Mouse (Mus musculus): ENCODE measurements around the gene Tmem53. TPM values are rescaled to one million over a fixed set of nuclear protein-coding genes. Genes with fewer than 3 reads are reported as not detected.
A peak's percentile ranks its signal among the peaks of the same experiment; 100 is the strongest.

Gene Tmem53
- polyA plus RNA-seq, 1 experiment from 2014 or later, result 6.3 TPM

DNA sequence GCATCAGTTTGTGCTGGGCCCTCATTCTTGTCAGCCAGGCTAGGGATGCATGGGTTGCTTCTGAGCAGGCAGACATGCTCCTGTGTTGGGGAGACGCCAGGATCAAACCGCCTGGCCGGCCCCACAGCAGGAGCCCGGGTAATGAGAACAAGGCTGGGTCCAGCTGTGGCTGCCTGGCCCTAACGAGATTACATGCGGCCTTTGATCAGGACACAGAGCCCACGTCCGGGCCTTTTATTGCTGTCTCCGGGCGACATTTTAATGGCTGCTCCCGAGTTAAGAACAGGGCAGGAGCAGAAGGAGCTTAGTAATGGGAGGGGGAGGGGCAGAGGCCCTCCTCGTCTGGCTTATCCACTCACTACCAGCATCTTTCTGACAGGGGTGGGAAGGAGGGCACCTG lies 20.7 kb downstream of the Tmem53 start:
- no peak overlapping the region for H3K9ac ChIP-seq (replicated peaks)
- peaks cover 10% of the 10 kb centered on the region; the same call in 1 of the 2 replicates for H3K27me3 ChIP-seq (replicated peaks)
- no peak for ATAC-seq (ENCODE audit: low FRiP score)
- no peaks in the 10 kb centered on the region for H3K9me3 ChIP-seq (replicated peaks)
- H3K36me3 ChIP-seq, result peaks cover 44% of the 10 kb centered on the region
- H3K4me3 ChIP-seq (replicated peaks), result no peak overlapping the region
- 4% methylated on average over 12 of the region's 12 CpGs for WGBS
- no peak overlapping the region for H3K27ac ChIP-seq (replicated peaks)
- no peak overlapping the region for H3K4me2 ChIP-seq
- H3K4me1 ChIP-seq, result peaks cover 18% of the 10 kb centered on the region

DNA sequence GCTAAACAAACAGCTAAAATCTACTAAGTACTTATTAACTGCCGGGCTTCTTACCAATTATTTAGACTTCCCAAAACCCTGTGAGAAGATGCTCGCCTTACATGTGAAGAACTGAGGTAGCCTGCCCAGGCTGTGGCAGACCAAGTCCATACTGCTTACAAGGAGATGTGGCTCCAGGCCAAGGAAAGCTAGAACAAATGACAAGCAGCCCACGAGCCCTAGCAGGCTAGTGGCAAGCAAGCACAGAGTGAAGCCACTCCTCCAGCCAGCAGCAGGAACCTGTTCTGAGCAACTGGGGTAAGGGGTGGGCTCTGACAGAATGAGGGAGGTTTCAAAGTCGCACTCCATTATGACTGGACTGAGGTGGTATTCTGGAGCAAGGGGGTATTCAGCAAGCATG lies 23.0 kb downstream of the Tmem53 start:
- WGBS, result 93% methylated on average over 4 of the region's 4 CpGs
- Histone ChIP-seq H3K9me3 (replicated peaks) (no peaks in the 10 kb centered on the region), H3K4me1 (peaks cover 39% of the 10 kb centered on the region), H3K9ac (replicated peaks) (no peak overlapping the region), H3K4me3 (replicated peaks) (no peak overlapping the region), H3K27me3 (replicated peaks) (0 out of 2 replicates have a peak, but pooled peaks cover 4% of the 10 kb centered on the region), H3K27ac (replicated peaks) (no peak overlapping the region), H3K4me2 (no peak overlapping the region), H3K36me3 (peaks cover 44% of the 10 kb centered on the region)
- no peak for ATAC-seq (ENCODE audit: low FRiP score)

DNA sequence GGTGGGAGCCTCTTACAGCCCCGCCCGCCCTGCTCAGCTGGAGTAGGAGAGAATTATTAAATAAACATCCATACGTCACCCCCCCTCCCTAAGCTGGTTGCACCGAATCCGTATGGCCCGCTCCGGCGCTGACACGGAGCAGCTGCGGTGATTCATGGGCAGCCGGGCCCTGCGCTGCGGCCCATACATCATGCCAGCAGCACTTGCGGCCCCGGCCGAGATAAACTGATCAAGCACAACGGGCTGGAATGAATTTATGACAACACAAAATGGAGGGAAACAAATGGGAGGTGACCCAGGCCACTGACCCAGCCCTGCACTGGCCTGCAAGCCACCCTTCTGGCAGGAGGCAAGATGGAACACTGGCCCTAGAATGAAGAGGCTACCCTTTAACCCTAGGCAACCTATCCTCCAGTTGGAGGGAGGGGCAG lies 24.5 kb downstream of the Tmem53 start:
- H3K4me2 ChIP-seq, result no peak overlapping the region
- no peaks in the 10 kb centered on the region for H3K27me3 ChIP-seq (replicated peaks)
- H3K27ac ChIP-seq (replicated peaks), result no peak overlapping the region
- H3K36me3 ChIP-seq, result peaks cover 44% of the 10 kb centered on the region
- H3K9me3 ChIP-seq (replicated peaks), result no peaks in the 10 kb centered on the region
- WGBS, result 47% methylated on average over 17 of the region's 17 CpGs
- no peak overlapping the region for H3K9ac ChIP-seq (replicated peaks)
- peaks cover 55% of the 10 kb centered on the region for H3K4me1 ChIP-seq
- H3K4me3 ChIP-seq (replicated peaks), result no peak overlapping the region
- 0 out of 2 replicates have a peak, but pooled peaks have one; percentile 30 for ATAC-seq (ENCODE audit: low FRiP score)

DNA sequence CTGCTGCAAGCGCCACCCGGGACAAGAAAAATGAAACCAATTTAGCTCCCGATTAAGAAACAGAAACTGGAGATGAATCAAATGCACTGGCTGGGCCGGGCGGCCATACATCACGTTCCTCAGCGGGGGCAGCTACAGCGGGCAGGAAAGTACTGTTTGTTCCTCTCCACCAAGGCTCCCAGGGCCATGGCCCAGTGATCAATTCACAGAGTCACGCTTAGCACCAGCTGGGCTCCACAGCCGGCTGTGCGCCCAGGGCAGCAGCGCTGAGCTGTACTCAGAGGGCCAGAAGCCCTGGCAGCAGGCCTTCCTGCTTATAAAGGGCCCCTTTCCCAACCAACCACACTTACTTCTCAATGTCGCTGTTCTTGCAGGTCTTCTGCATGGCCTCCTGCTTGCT lies 25.3 kb downstream of the Tmem53 start:
- H3K9ac ChIP-seq (replicated peaks), result no peak overlapping the region
- no peak for ATAC-seq (ENCODE audit: low FRiP score)
- no peak overlapping the region for H3K4me3 ChIP-seq (replicated peaks)
- WGBS, result 58% methylated on average over 13 of the region's 13 CpGs
- no peak overlapping the region for H3K4me2 ChIP-seq
- peaks cover 37% of the 10 kb centered on the region for H3K36me3 ChIP-seq
- H3K9me3 ChIP-seq (replicated peaks), result no peaks in the 10 kb centered on the region
- no peak overlapping the region for H3K27ac ChIP-seq (replicated peaks)
- no peaks in the 10 kb centered on the region for H3K27me3 ChIP-seq (replicated peaks)
- H3K4me1 ChIP-seq, result peaks cover 62% of the 10 kb centered on the region

DNA sequence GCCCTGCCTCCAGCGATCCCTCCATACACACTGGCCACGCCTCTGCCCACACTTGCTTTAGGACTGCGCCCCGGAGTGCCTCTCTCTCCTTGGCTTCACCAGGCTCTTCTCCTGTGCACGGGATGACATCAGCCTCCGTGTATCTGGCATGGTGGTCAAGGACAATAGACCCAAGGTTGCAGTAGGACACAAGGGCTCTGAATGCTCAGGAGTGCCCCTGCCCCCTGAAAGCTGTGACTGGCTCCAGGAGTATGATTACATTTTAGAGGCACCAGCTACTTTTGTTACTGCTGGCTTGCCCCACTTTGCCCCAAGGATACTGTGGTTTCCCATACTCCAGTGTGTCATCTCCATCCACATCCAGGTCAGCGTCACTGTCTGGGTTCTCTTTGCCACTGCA lies 25.9 kb downstream of the Tmem53 start:
- H3K36me3 ChIP-seq, result peaks cover 33% of the 10 kb centered on the region
- H3K9me3 ChIP-seq (replicated peaks), result no peaks in the 10 kb centered on the region
- ATAC-seq (ENCODE audit: low FRiP score), result no peak
- H3K4me1 ChIP-seq, result peaks cover 60% of the 10 kb centered on the region
- no peak overlapping the region for H3K9ac ChIP-seq (replicated peaks)
- H3K4me3 ChIP-seq (replicated peaks), result no peak overlapping the region
- H3K27me3 ChIP-seq (replicated peaks), result no peaks in the 10 kb centered on the region
- H3K27ac ChIP-seq (replicated peaks), result no peak overlapping the region
- H3K4me2 ChIP-seq, result no peak overlapping the region
- WGBS, result 93% methylated on average over 7 of the region's 7 CpGs

DNA sequence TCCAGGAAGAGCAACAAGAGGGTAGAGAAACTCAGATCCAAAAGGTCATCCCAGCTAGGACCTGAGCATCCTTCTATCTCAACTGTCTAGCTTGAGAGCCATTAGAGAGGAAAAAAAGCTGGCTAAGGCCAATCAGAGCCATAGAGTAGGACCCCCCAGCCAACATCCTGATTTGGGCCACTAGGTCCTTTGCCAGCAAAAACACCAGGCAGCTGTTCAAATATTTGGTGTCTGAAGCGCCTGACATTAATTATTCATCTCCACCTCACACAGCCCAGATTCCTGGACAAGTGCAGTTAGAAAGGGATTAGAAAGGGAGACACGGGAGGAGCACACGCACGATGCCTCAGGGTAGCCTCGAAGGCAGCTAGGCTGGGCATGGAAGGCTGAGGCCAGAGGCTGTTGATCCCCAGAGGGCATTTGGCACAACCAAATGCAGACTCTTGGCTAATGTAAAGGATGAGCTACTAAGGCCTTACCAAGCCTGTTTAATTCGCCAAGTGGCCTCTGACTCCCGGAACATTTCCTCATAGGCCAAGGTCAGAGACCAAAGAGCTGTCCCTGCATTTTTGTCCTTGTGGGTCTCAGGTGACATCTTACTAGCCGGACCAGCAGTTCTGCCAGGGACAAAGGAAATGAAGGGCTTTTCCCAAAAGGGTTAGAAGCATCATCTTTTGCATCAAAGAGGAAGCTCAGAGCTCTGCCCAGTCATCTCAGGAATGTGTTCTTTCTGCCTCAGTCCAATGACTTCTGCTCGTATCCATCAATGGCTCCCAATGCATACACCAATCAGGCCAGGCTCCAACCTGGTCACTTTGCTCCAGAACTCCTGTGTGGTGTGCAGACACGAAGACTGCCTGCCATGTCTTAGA lies 26.9 kb downstream of the Tmem53 start:
- peaks cover 69% of the 10 kb centered on the region for H3K4me1 ChIP-seq
- H3K27ac ChIP-seq (replicated peaks), result no peak overlapping the region
- H3K9me3 ChIP-seq (replicated peaks), result no peaks in the 10 kb centered on the region
- H3K9ac ChIP-seq (replicated peaks), result no peak overlapping the region
- ATAC-seq (ENCODE audit: low FRiP score), result no peak
- WGBS, result 63% methylated on average over 10 of the region's 10 CpGs
- no peak overlapping the region for H3K4me2 ChIP-seq
- H3K4me3 ChIP-seq (replicated peaks), result no peak overlapping the region
- H3K27me3 ChIP-seq (replicated peaks), result no peaks in the 10 kb centered on the region
- H3K36me3 ChIP-seq, result peaks cover 29% of the 10 kb centered on the region

DNA sequence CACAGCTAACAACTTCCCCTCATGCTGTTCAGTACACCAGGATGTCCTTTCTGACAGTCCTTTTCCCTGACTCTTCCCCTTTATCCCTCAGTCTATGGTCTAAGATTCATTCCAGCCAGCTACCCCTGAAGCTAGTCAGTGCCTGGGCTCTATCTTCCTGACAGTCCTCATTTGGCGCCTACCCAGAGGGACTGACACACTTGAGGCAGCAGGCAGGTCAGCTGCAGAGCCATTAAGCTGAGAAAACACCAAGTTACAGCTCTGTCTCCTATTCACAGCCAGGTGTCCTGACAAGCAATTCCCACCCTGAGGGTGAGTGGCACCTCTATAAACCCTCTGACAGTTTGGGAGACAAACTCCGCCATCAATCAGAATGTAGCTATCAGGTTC lies 27.5 kb downstream of the Tmem53 start:
- peaks cover 76% of the 10 kb centered on the region for H3K4me1 ChIP-seq
- WGBS, result 73% methylated on average over 2 of the region's 2 CpGs
- no peak for ATAC-seq (ENCODE audit: low FRiP score)
- no peaks in the 10 kb centered on the region for H3K27me3 ChIP-seq (replicated peaks)
- no peak overlapping the region for H3K4me2 ChIP-seq
- no peak overlapping the region for H3K4me3 ChIP-seq (replicated peaks)
- no peaks in the 10 kb centered on the region for H3K9me3 ChIP-seq (replicated peaks)
- H3K9ac ChIP-seq (replicated peaks), result no peak overlapping the region
- H3K27ac ChIP-seq (replicated peaks), result no peak overlapping the region
- peaks cover 28% of the 10 kb centered on the region for H3K36me3 ChIP-seq

DNA sequence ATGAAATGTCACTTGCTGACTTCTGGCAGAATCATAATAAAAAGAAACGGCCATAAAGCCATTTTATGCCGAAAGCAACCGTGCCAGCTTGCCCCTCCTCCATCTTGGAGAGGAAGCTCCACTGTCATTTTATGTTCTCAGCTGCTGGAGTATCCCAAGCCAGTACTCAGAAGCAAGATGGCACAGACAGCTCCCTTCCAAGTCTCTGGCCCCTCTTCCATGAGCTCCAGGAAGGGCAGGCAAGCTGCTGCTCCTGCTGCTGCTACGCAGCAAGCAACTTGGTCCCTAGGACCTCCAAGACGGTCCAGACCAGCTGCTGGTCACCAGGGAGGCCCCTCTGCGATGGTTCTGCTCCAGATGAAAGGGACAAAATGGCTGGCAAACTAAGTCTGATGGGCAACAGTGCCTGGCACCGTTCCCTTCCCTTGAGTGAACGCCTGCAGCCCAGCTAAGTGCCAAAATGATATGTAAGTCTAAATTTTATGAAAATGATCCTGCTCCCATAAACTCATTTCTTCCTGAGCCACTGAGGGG lies 28.7 kb downstream of the Tmem53 start:
- H3K36me3 ChIP-seq, result peaks cover 30% of the 10 kb centered on the region
- WGBS, result 57% methylated on average over 8 of the region's 8 CpGs
- H3K4me2 ChIP-seq, result no peak overlapping the region
- H3K4me3 ChIP-seq (replicated peaks), result no peak overlapping the region
- H3K27ac ChIP-seq (replicated peaks), result no peak overlapping the region
- no peaks in the 10 kb centered on the region for H3K9me3 ChIP-seq (replicated peaks)
- H3K9ac ChIP-seq (replicated peaks), result no peak overlapping the region
- peaks cover 86% of the 10 kb centered on the region for H3K4me1 ChIP-seq
- no peak for ATAC-seq (ENCODE audit: low FRiP score)
- H3K27me3 ChIP-seq (replicated peaks), result 0 out of 2 replicates have a peak, but pooled peaks cover 2% of the 10 kb centered on the region

DNA sequence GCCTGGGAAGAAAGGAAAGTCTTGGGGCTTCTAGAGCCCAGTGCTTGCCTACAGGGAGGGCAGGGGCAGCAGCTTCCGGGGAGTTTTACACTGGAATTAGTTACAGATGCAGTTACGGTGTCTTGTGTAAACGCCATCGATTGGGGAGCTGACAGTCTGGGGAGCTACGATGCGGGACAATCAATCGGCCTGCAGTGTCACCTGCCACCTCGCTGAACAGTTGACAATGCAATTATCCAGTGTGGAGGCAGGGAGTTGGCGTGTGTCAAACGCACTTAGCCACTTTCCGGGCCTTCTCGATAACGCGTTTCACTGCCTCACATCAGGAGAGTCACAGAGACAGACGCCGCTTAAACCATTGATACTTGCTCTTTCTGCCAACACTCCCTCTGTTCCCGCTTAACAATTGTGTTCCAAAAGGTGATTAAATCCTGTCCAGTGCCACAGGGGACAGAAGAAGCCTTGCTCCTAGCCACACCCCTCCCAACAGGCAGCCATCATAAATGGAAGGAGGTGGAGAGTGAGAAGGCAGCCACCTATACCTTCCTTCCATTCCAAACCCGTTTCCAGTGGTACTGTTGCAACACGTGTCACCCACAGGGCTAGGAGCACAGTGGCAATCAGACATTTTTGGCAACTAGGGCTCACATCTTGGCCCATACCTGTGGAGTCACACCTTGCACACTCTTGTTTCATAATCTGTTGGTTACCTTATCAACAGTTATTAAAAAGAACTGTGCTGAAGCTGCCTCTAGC lies 29.5 kb downstream of the Tmem53 start:
- Histone ChIP-seq H3K4me2 (no peak overlapping the region), H3K36me3 (peaks cover 35% of the 10 kb centered on the region), H3K9me3 (replicated peaks) (no peaks in the 10 kb centered on the region), H3K27ac (replicated peaks) (no peak overlapping the region), H3K9ac (replicated peaks) (no peak overlapping the region), H3K4me3 (replicated peaks) (no peak overlapping the region), H3K4me1 (peaks cover 82% of the 10 kb centered on the region), H3K27me3 (replicated peaks) (0 out of 2 replicates have a peak, but pooled peaks cover 7% of the 10 kb centered on the region)
- no peak for ATAC-seq (ENCODE audit: low FRiP score)
- WGBS, result 35% methylated on average over 19 of the region's 19 CpGs

DNA sequence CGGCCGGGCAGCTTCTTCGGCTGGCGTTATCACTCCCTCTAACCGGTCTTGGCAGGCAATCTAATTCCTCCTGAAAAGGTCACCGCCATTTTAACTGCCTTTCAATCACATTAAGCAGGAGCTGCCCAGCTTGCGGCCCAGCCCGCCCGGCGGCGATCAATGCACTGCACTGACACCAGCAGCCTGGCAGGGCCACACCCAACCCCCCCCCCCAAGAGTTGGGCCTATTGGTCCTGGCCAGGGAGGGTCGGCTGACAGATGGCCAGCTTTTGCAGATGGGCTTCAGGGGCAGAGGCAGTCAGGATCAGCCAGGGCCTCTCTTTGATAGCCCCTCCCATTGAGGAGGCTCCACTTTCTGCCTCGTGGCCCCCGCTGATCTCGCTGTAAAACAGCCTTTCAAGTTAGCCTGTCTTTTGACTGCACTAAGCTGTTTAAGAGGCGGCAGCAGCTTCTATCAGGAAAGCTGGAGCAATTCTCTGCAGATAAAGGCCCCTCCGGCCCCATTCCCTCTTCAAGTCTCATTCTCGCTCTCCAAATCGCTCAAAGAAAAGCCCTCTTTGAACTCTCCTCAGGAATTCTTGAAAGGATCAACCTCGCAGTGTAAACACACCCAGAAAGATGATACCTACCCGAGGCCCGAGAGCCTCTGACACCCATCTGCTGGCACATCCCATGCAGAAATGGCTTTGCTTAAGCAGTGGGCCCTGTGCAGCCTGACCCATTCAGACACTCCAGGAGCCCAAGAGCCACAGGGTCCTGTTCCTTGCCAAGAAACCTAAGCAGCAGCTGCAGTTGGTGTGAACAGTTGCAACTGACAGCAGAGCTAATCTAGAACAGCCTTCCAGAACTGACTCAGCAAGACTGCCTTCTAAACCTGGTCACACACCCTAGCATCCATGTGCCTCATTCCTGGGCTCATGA lies 31.8 kb downstream of the Tmem53 start:
- Histone ChIP-seq H3K9me3 (replicated peaks) (no peaks in the 10 kb centered on the region), H3K4me2 (no peak overlapping the region), H3K36me3 (peaks cover 28% of the 10 kb centered on the region; the same call in 1 of the 2 replicates), H3K9ac (replicated peaks) (no peak overlapping the region), H3K4me3 (replicated peaks) (no peak overlapping the region), H3K4me1 (peaks cover 75% of the 10 kb centered on the region), H3K27me3 (replicated peaks) (0 out of 2 replicates have a peak, but pooled peaks cover 7% of the 10 kb centered on the region), H3K27ac (replicated peaks) (peak overlapping the region; percentile 51)
- 14% methylated on average over 22 of the region's 22 CpGs for WGBS
- no peak for ATAC-seq (ENCODE audit: low FRiP score)

DNA sequence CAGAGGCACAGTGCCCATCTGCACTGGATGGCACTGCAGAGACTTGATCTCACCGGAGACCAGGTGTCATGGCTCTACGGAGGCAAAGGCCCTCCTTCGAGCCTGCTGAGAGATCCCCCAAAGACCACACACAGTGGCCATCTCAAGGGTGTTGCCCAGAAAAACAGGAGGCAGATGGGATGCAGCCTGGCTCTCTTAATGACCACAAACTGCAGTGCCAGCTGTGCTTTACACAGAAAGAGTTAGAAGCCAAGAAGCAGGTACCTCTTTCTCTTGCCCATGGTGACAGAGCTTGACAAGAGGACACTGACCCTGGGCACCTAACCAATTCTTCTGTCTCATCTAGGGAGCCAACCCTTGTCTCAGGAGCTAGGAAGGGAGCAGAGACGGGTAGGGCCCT lies 32.6 kb downstream of the Tmem53 start:
- 12% methylated on average over 4 of the region's 4 CpGs for WGBS
- H3K4me2 ChIP-seq, result no peak overlapping the region

More for the DNA sequence above, 32.6 kb downstream of the Tmem53 start:
- H3K9me3 ChIP-seq (replicated peaks), result no peaks in the 10 kb centered on the region
- H3K4me1 ChIP-seq, result peaks cover 71% of the 10 kb centered on the region
- H3K27ac ChIP-seq (replicated peaks), result no peak overlapping the region
- ATAC-seq (ENCODE audit: low FRiP score), result no peak
- peaks cover 28% of the 10 kb centered on the region; the same call in 1 of the 2 replicates for H3K36me3 ChIP-seq
- 0 out of 2 replicates have a peak overlapping the region, but pooled peaks have one; percentile 14 for H3K9ac ChIP-seq (replicated peaks)
- 0 out of 2 replicates have a peak, but pooled peaks cover 7% of the 10 kb centered on the region for H3K27me3 ChIP-seq (replicated peaks)
- no peak overlapping the region for H3K4me3 ChIP-seq (replicated peaks)
